Mouse (Mus musculus) CH12.LX (cell line): ENCODE measurements around the gene Rmnd1. TPM values are rescaled to one million over a fixed set of nuclear protein-coding genes. Genes with fewer than 3 reads are reported as not detected.

Source experiments
- DNase-seq: peaks from one replicate; pipeline ENCODE4 v3.0.0-alpha.2; 2013; ENCODE audit errors: extremely low read depth
- H3K27ac ChIP-seq: 2 replicates; pipeline ENCODE4 v1.5.1; 2012; ENCODE audit warnings: low read depth, mild to moderate bottlenecking, control low read depth, moderate library complexity; ENCODE audit not compliant: insufficient read depth
- H3K27me3 ChIP-seq: replicated peaks from 2 replicates; pipeline ENCODE3; 2012; ENCODE audit warnings: inconsistent platforms
- H3K36me3 ChIP-seq, 2 experiments: replicated peaks in 1 of 2; 2 replicates each; pipeline versions ENCODE3 to v1.6.1; 2012; ENCODE audit warnings: inconsistent platforms in 1 of 2, low read length in 1 of 2, mild to moderate bottlenecking in 1 of 2, mixed read lengths in 1 of 2, moderate library complexity in 1 of 2; ENCODE audit not compliant: control insufficient read depth in 1 of 2, insufficient read depth in 1 of 2
- H3K4me1 ChIP-seq, 2 experiments: 2 replicates each; pipeline ENCODE4 v1.6.1; 2012; ENCODE audit warnings: inconsistent platforms in 1 of 2, moderate library complexity in 1 of 2; ENCODE audit not compliant: insufficient read depth in 2 of 2, control insufficient read depth in 1 of 2
- H3K4me2 ChIP-seq: 2 replicates; pipeline ENCODE4 v1.6.1; 2012; ENCODE audit warnings: low read depth, mild to moderate bottlenecking, control low read depth; ENCODE audit not compliant: poor library complexity, insufficient read depth, severe bottlenecking
- H3K4me3 ChIP-seq, 3 experiments: fragments of 150-350 bp in 1 of 3; sonication (generic) in 1 of 3; replicated peaks in 1 of 3; 2 replicates each; pipeline versions ENCODE3 to v1.5.1; 2011 to 2012; ENCODE audit warnings: low read depth in 2 of 3, low read length in 2 of 3, mild to moderate bottlenecking in 2 of 3, moderate library complexity in 2 of 3, control low read depth in 1 of 3, improper control_type of control experiment in 1 of 3, inconsistent platforms in 1 of 3, mixed read lengths in 1 of 3; ENCODE audit not compliant: poor library complexity in 1 of 3
- H3K79me2 ChIP-seq: replicated peaks from 2 replicates; pipeline ENCODE4 v1.6.1; 2012; ENCODE audit warnings: mild to moderate bottlenecking, moderate library complexity; ENCODE audit not compliant: control insufficient read depth, poor library complexity, insufficient read depth, severe bottlenecking; ENCODE audit errors: extremely low read depth
- H3K9ac ChIP-seq: 2 replicates; pipeline ENCODE4 v1.6.1; 2012; ENCODE audit warnings: low read depth, mild to moderate bottlenecking, control low read depth, moderate library complexity; ENCODE audit not compliant: insufficient read depth
- H3K9me3 ChIP-seq: replicated peaks from 2 replicates; pipeline ENCODE3; 2012; ENCODE audit warnings: low read length, inconsistent platforms, mixed read lengths
- CHD1 ChIP-seq: IDR thresholded peaks from 2 replicates; pipeline ENCODE4 v1.6.1; 2012; ENCODE audit warnings: low read depth, low read length, improper control_type of control experiment, inconsistent platforms
- CTCF ChIP-seq, 2 experiments: IDR thresholded peaks in 1 of 2; conservative IDR thresholded peaks in 1 of 2; 2 replicates each; pipeline ENCODE4 v1.5.1; 2011 to 2012; ENCODE audit warnings: low read depth in 2 of 2, low read length in 2 of 2, improper control_type of control experiment in 1 of 2, inconsistent platforms in 1 of 2, mild to moderate bottlenecking in 1 of 2, moderate library complexity in 1 of 2
- E2F4 ChIP-seq: IDR thresholded peaks from 2 replicates; pipeline ENCODE4 v1.6.1; 2011; ENCODE audit warnings: low read depth, low read length, improper control_type of control experiment; ENCODE audit not compliant: insufficient replicate concordance
- ELF1 ChIP-seq: IDR thresholded peaks from 2 replicates; pipeline ENCODE4 v1.6.1; 2014; ENCODE audit warnings: low read depth, mild to moderate bottlenecking, inconsistent platforms, low read length, improper control_type of control experiment
- EP300 ChIP-seq: IDR thresholded peaks from 2 replicates; pipeline ENCODE4 v1.6.1; 2011; ENCODE audit warnings: low read length, improper control_type of control experiment
- JUND ChIP-seq: conservative IDR thresholded peaks from 2 replicates; pipeline ENCODE4 v1.6.1; 2011; ENCODE audit warnings: low read depth, low read length, improper control_type of control experiment
- KAT2A ChIP-seq: IDR thresholded peaks from 2 replicates; pipeline ENCODE4 v1.6.1; 2012; ENCODE audit warnings: low read length, improper control_type of control experiment, inconsistent platforms; ENCODE audit not compliant: insufficient replicate concordance
- MEF2A ChIP-seq: IDR thresholded peaks from 2 replicates; pipeline ENCODE4 v1.6.1; 2014; ENCODE audit warnings: low read depth, mild to moderate bottlenecking, inconsistent platforms, low read length, improper control_type of control experiment, borderline replicate concordance
- MXI1 ChIP-seq: IDR thresholded peaks from 2 replicates; pipeline ENCODE4 v1.6.1; 2011; ENCODE audit warnings: mild to moderate bottlenecking, low read depth, low read length, improper control_type of control experiment
- RCOR1 ChIP-seq: conservative IDR thresholded peaks from 2 replicates; pipeline ENCODE4 v1.6.1; 2012; ENCODE audit warnings: low read depth, mild to moderate bottlenecking, inconsistent platforms, low read length, improper control_type of control experiment
- TCF12 ChIP-seq: IDR thresholded peaks from 2 replicates; pipeline ENCODE4 v1.6.1; 2014; ENCODE audit warnings: low read depth, mild to moderate bottlenecking, inconsistent platforms, low read length, improper control_type of control experiment
- USF1 ChIP-seq: IDR thresholded peaks from 2 replicates; pipeline ENCODE4 v1.6.1; 2014; ENCODE audit warnings: low read depth, mild to moderate bottlenecking, inconsistent platforms, low read length, improper control_type of control experiment
- dilution Hi-C: fragments of 300-500 bp; cut with MboI; formaldehyde crosslinking; loops from 2 replicates; pipeline ENCODE4 v1.14.3; 2020; ENCODE audit warnings: low sequenced_read_pairs; ENCODE audit not compliant: extremely low pct_unique_long_range_greater_than_20kb, extremely low pct_ligation_motif_present
- in situ Hi-C: fragments of 300-500 bp; cut with MboI; formaldehyde crosslinking; loops from 3 replicates; pipeline ENCODE4 v1.14.3; 2019; ENCODE audit warnings: low sequenced_read_pairs, low pct_ligation_motif_present, low pct_unique_long_range_greater_than_20kb, mixed read lengths
- polyA plus RNA-seq: library from polyadenylated mRNA; unstranded; fragments of >175 nt; gene quantifications from 2 replicates; pipeline ENCODE4 v1.2.1, GENCODE M21; 2012; ENCODE audit warnings: low read depth; ENCODE audit not compliant: insufficient read length
- total RNA-seq, 2 experiments: library from RNA; depleted of rRNA; stranded (reverse); fragments of 300-350 nt in 1 of 2; fragments of >200 nt in 1 of 2; gene quantifications; 2 replicates each; pipeline ENCODE4 v1.2.3; 2012 to 2014

The Rmnd1 gene
- total and polyA plus RNA-seq, 3 experiments: 29.1 to 44.4 (median 43.6) TPM

DNA sequence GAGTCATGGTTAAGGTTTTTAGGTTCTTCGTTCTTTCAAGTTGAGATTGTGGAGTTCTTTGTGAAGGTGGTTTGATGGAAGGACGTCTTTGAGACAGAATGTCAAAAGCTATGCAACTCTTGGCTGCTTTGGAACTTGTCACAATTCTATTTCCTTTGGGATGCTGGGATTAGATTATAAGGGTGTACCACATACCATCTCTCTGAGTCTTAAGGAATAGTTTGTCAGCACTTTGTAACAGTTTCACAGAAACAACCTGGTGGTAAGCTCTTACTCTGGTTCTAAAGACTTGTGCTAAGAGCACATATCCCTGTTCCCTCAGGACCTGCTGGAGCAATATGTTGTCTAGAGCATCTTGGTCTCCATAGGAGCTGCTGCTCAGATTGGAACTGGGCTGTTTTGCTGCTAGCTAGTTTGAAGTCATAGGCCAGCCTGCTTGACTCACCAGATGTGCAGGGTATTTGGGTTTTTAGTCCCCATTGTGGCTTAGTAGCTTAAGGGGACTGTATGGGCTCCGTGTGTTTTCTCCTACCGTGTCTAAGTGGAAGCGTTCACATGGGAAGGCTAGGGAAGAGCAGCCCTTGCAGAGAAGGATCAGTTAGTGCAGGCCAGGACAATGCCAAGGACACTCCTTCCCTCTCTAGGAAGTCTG lies 42.6 kb downstream of the Rmnd1 start:
- DNase-seq: no peak
- Histone ChIP-seq H3K9ac (peak overlapping the region; percentile 98), H3K4me2 (peak overlapping the region; percentile 80), H3K79me2 (peaks cover 73% of the 10 kb centered on the region), H3K4me3 (peak overlapping the region; percentile 76 to 97 (median 79))
- in situ Hi-C loops: no loop called here
- dilution Hi-C loops: no loop called here
- no peak for TF ChIP-seq CHD1
- TF ChIP-seq TCF12: no peak
- TF ChIP-seq CTCF (conservative IDR thresholded peaks at IDR 0.05 in 1 of 2, IDR thresholded peaks at IDR 0.05 in 1 of 2; ENCODE audit: low read depth in 2 of 2, low read length in 2 of 2): no peak
- TF ChIP-seq, all 38 proteins: peak for 0
- Histone ChIP-seq H3K27me3 (no peaks in the 10 kb centered on the region), H3K27ac (no peak overlapping the region), H3K4me1 (peaks cover 13 to 42% of the 10 kb centered on the region in 2 experiments), H3K9me3 (no peaks in the 10 kb centered on the region), H3K36me3 (peaks cover 8 to 36% of the 10 kb centered on the region in 2 experiments)

DNA sequence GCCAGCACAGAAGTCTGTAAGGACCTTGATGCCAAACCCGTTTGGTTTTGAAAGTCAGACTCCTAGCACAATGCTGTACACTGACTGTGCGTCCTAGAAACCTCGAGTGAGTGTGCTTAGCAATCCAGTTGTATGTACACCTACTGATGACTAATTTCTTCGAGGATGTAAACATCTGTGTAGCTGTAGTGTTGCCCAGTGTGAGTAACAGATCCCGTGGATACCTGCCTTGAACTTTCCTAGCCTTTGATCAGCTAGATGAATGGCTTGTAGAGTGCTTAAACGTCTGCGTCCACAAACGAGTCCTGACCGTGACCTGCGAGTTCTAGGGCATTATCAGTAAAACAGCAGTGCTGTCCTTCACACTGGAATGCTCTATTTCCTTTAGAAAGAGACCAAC lies 43.2 kb downstream of the Rmnd1 start:
- Histone ChIP-seq H3K79me2 (peaks cover 67% of the 10 kb centered on the region), H3K9ac (peak overlapping the region; percentile 98), H3K36me3 (peaks cover 4 to 30% of the 10 kb centered on the region in 2 experiments), H3K9me3 (no peaks in the 10 kb centered on the region), H3K4me3 (peak overlapping the region; percentile 76 to 97 (median 79)), H3K4me2 (peak overlapping the region; percentile 80), H3K4me1 (peaks cover 13 to 42% of the 10 kb centered on the region in 2 experiments), H3K27ac (no peak overlapping the region), H3K27me3 (no peaks in the 10 kb centered on the region)
- TF ChIP-seq KAT2A (no peak), RCOR1 (no peak), EP300 (no peak), CHD1 (no peak), MEF2A (no peak), USF1 (no peak), CTCF (conservative IDR thresholded peaks at IDR 0.05 in 1 of 2, IDR thresholded peaks at IDR 0.05 in 1 of 2; ENCODE audit: low read depth in 2 of 2, low read length in 2 of 2) (no peak), E2F4 (no peak)
- DNase-seq: no peak
- in situ Hi-C loops (no loop called here), dilution Hi-C loops (no loop called here)

DNA sequence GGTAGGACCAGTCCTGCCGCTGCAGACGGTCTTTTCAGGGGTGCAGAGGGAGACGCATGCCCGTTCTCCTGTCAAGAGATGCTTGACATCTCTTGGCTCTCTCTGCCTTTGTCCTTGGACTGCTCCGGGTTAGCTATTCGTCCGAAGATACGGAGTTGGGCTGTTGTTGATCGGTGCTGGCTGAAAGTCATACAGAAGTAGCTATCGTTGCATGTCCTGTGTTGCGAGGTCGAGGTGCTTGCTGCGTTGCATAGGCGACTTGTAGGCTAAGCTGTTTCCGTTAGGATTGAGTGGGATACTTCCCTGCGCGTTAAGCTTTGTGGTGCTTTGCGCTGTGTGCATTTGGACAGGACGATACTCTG lies 43.8 kb downstream of the Rmnd1 start:
- DNase-seq: no peak
- in situ Hi-C loops (no loop called here), dilution Hi-C loops (no loop called here)
- Histone ChIP-seq H3K79me2 (peaks cover 60% of the 10 kb centered on the region), H3K27ac (peak overlapping the region; percentile 5; the same call in 1 of the 2 replicates), H3K4me1 (peaks cover 13 to 42% of the 10 kb centered on the region in 2 experiments), H3K36me3 (peaks cover 4 to 26% of the 10 kb centered on the region in 2 experiments), H3K4me3 (peak overlapping the region; percentile 76 to 97 (median 79)), H3K27me3 (no peaks in the 10 kb centered on the region), H3K9me3 (no peaks in the 10 kb centered on the region), H3K4me2 (peak overlapping the region; percentile 80), H3K9ac (peak overlapping the region; percentile 98)
- 0 out of 2 replicates have a peak, but pooled peaks have one; percentile 7 for TF ChIP-seq ELF1
- TF ChIP-seq MXI1: 0 out of 2 replicates have a peak, but pooled peaks have one; percentile 30
- no peak for TF ChIP-seq JUND
